Mouse (Mus musculus) right cerebral cortex, adult 18-20 months (tissue): ENCODE measurements around the gene Egfem1.

Source experiments
- DNase-seq: peaks from one replicate; pipeline ENCODE4 v3.0.0; 2022; ENCODE audit warnings: mixed read lengths

The Egfem1 gene

GRCm38 (mm10) chr3:29608713-29609112 lies 526.9 kb downstream of the Egfem1 start:
- no peak for DNase-seq

DNA sequence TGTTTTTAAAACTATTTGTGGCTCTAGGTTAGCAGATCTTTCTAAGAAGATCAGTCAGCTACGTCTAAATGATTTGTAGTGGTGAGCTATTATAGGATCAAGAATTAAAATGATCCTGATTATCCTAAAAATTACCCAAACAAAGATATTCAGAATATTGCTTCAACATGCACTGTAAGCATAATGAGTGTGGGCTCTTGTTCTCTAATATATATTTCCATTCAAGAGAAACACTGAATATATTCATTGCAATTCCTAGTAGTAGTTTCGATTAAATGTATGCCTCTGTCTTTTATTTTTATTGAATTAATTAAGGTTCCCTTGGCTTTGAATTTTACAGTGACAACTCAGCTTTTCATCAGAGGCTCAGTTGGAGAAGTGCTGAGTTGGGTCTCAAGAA lies 527.4 kb downstream of the Egfem1 start:
- DNase-seq, result no peak

- no peak for DNase-seq
These were observed 537.8 kb downstream of the Egfem1 start for GRCm38 (mm10) chr3:29619586-29619985.

DNA sequence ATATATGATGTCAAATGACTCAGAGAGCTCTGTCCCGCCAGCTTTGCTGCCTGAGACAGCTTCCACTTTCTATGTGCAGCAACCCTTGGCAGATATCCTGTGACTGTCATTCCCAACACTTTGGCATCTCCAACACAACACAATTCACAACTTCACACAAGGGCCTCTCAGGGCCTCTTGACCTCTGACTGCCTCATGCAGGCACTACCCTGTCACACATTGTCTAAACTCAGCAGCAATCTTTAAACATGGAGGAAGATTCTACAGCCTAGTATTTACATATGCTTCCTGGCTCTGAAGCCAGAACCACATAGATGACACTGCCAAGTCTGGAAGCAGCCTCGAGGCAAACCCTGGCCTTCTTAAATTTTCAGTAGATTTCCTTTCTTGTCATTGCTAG lies 558.0 kb downstream of the Egfem1 start:
- DNase-seq, result no peak

GRCm38 (mm10) chr3:29666796-29667195 lies 585.0 kb downstream of the Egfem1 start:
- no peak for DNase-seq

- no peak for DNase-seq
These were observed 607.8 kb downstream of the Egfem1 start for GRCm38 (mm10) chr3:29689367-29690285.

DNA sequence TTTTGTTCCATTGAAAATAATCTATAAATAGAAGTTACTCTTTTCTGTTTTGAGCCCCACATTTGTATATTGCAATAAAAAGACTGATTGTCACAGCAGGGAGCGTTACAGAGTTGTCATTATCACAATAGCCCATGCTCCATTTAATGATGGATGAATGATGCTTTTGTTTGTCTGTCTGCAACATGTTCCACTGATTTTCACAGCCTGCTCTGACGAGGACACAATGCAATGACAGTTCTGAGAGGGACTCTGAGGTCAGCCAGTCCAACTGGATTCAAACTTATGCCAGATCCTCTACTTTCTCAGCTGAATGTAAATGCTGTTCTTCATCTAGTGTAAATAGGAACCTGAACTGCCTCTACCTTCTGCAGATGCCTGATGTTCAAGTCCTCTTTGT lies 619.3 kb downstream of the Egfem1 start:
- DNase-seq, result no peak

DNA sequence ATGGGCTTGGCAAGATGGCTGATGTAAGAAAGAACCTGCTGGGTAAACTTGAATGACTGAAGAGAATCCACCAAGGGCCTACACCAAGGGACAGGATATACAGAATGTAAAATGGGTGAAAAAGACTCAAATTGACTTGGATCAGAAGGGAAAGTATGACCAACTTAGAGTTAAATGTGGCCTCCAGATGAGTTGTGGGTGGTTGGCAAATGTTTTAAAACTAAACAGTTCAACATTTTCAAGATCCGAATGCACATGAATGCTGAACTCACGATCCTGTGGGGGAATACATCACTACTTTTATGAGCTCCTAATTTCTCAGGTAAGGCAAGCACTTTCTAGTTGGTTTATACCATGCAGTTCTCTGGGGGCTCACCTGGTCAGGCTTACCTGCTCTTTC lies 625.0 kb downstream of the Egfem1 start:
- DNase-seq, result no peak

GRCm38 (mm10) chr3:29707467-29707866 lies 625.6 kb downstream of the Egfem1 start:
- no peak for DNase-seq

GRCm38 (mm10) chr3:29726376-29726967 lies 644.6 kb downstream of the Egfem1 start:
- peak; percentile 19 for DNase-seq

DNA sequence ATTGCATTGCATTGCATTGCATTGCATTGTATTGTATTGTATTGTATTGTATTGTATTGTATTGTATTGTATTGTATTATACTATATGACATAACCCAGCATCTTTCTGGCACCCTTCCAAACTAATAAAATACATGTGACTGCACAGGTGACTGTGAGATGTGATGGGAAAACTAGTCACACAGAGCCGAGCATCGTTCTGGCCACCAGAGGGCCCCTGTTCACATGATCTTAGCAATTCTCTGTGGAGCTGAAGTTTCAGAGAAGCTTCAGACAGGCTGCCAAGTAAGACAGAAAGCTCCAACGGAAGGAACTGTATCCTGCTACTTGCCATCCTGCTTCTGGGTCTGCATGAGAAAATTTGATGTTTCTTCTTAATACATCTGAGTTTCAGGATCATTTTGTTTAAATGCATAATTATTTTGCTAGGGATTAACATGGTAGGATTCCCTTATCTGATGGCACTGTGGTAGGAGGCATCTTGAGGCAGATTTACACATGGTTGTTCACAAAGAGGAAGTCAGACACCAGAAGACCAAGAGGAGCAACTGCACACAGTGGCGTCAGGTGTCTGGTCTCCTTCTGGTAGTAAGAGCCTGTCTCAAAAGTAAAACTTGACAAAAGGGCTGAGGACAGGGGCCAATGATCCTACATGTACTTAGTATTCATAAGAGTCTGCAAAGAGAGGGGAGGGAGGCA lies 648.4 kb downstream of the Egfem1 start:
- peak; percentile 51 for DNase-seq

DNA sequence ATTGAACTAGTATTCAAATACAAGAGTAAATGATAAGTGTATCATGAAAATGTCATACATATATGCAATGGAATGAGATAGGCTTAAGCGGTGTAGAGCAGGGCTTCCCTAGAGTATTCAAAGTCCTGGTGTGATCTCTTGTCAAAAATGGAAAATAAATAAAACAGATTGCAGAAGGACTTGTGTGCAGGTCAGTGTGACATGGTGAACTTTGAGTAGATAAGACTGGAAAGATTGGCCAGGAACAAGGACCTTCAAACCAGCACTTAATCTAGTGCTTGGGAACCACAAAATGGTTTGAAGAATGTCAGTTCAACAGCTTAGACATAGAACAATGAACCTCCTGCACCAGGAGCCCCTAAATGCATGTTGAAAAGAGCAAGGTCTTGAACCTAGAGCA lies 649.7 kb downstream of the Egfem1 start:
- DNase-seq, result no peak

GRCm38 (mm10) chr3:29732626-29733025 lies 650.8 kb downstream of the Egfem1 start:
- no peak for DNase-seq

DNA sequence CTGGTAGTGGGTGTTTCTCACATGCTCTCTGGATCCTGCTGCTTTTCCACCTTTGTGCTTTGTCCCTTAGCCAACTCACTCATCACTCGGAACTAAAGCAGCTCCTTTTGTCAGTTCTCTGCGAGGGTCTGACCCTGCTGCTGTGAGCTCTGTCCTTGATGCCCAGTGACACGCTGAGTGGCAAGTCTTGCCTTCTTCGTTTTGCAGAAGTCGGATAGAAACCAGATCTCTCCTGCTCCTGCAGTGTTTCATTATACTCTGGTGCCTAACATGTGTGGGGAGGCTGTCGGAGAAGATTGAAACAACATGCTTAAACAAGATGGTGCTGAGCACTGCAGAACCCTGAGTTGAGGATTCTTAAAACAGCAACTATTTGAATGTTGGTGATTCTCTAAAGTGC lies 652.4 kb downstream of the Egfem1 start:
- DNase-seq, result no peak

GRCm38 (mm10) chr3:29739292-29739691 lies 657.5 kb downstream of the Egfem1 start:
- peak; percentile 4 for DNase-seq
